Mouse (Mus musculus) MEL (cell line): Measurements from ENCODE around the gene Gas2.

Experiments used
- CTCF ChIP-seq, 3 experiments: IDR thresholded peaks in 2 of 3; conservative IDR thresholded peaks in 1 of 3; 2 replicates each; pipeline ENCODE4 v1.5.1; 2011 to 2012; ENCODE audit warnings: low read length in 3 of 3, low read depth in 2 of 3, mild to moderate bottlenecking in 2 of 3, improper control_type of control experiment in 1 of 3, inconsistent platforms in 1 of 3, mixed read lengths in 1 of 3, moderate library complexity in 1 of 3; ENCODE audit not compliant: control insufficient read depth in 1 of 3, insufficient read depth in 1 of 3, poor library complexity in 1 of 3, severe bottlenecking in 1 of 3
- EP300 ChIP-seq, 2 experiments: IDR thresholded peaks; 2 replicates each; pipeline ENCODE4 v1.6.1; 2011; ENCODE audit warnings: improper control_type of control experiment in 2 of 2, low read length in 2 of 2, low read depth in 1 of 2, mild to moderate bottlenecking in 1 of 2
- USF1 ChIP-seq: IDR thresholded peaks from 2 replicates; pipeline ENCODE4 v1.6.1; 2014; ENCODE audit warnings: low read depth, mild to moderate bottlenecking, inconsistent platforms, low read length, improper control_type of control experiment, moderate library complexity
- USF2 ChIP-seq, 2 experiments: IDR thresholded peaks; 2 replicates each; pipeline ENCODE4 v1.6.1; 2011 to 2012; ENCODE audit warnings: improper control_type of control experiment in 2 of 2, low read length in 2 of 2, borderline replicate concordance in 1 of 2, inconsistent platforms in 1 of 2, low read depth in 1 of 2, mild to moderate bottlenecking in 1 of 2; ENCODE audit not compliant: insufficient read depth in 1 of 2
- ZKSCAN1 ChIP-seq: IDR thresholded peaks from 2 replicates; pipeline ENCODE4 v1.6.1; 2012; ENCODE audit warnings: low read depth, mild to moderate bottlenecking, inconsistent platforms, low read length, improper control_type of control experiment, moderate library complexity

- no peak for TF ChIP-seq CTCF (IDR thresholded peaks at IDR 0.05 in 2 of 3, conservative IDR thresholded peaks at IDR 0.05 in 1 of 3; ENCODE audit: control insufficient read depth in 1 of 3, insufficient read depth in 1 of 3, low read depth in 2 of 3, low read length in 3 of 3, poor library complexity in 1 of 3, severe bottlenecking in 1 of 3)
- no peak for TF ChIP-seq ZKSCAN1
- TF ChIP-seq USF2 (IDR thresholded peaks at IDR 0.05; ENCODE audit: borderline replicate concordance in 1 of 2, insufficient read depth in 1 of 2, low read depth in 1 of 2, low read length in 2 of 2): no peak
- TF ChIP-seq USF1: no peak
- TF ChIP-seq EP300 (IDR thresholded peaks at IDR 0.05; ENCODE audit: low read depth in 1 of 2, low read length in 2 of 2): no peak
Observed at GRCm38 (mm10) chr7:51899066-51899465, 37.3 kb downstream of the Gas2 start.
